Mouse (Mus musculus): ENCODE measurements at regions not wholly inside any gene's neighbourhood (a gene's known extent, or its start where the extent isn't known, plus 50 kb on each side); places are given as distances from the start of the nearest gene placed in this dataset.

DNA sequence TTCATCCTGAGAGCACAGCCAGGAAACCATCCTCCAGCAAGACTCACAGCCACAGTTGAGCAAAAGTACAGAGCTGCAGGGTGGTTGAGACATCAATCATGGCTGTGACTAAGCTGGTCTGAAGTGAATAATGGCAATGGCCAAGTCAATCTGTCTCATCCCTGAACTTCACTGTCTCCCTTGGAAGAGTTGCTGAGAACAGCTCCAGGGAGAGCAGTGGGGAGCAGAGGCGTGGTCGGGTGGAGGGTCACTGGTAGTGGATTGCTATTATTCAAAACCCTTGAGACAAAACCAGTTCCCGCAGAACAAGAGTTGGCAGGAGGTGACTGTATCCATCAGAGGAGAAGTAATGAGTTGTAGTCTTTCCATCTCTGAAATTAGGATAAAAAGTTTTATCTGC is 185.7 kb upstream of the Tmem72 start:
- no peak for DNase-seq

DNA sequence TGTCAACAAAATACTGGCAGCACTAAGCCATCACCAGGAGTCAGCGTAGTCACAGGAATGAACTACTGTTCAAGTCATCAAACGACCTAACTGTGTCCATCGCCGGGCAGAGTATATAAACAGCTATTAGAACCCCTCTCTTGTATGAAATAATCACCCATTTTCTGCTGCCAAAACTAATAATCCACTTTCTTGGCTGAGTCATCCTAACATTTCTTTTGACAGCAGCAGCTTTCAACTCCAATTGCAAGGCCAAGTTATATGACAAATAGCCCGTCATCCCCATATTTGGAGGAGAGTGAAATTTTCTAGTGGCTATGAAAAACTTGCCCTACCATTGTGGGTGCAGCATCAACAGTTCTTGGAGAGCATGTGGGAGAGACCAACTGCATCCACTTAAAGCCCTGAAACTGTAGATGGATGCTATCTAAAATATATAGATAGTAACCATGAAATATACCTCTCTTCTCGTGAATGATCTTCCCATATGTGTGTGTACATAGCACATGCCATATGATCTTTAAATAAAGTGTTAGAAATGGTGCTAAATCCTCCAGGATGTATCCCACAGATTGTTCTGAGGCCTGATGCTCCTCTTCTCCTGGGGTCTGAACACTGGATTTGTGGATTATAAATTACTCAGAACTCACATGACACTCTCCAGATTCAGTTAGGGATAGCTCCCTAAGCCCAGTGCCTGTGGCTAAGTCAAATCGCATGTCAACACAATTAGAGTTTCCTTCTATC is 189.9 kb upstream of the Tmem72 start:
- DNase-seq: no peak

DNA sequence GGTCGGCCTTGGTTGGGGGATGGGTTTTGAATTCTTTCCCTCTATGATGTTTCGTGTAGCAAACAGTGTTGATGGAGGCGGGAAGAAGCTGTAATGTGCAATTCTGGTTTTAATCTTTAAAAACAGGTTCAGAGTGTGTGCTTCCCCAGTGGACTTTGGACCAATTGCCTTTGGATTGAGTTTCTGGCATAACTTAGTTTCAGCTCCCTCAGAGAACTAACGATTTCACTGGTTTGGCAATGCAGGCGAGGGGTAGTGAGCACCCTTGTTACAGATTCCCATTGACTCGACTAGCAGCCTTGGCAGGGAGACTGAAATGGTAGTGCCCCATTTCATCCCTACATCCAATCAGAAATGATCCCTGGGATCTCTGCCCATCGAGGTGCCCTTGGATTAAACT is 193.9 kb upstream of the Tmem72 start:
- DNase-seq: no peak

- DNase-seq: no peak
Measured at GRCm38 (mm10) chr6:116912161-116912560, 195.4 kb upstream of the Tmem72 start.

- no peak for DNase-seq
Measured at GRCm38 (mm10) chr6:116914073-116914472, 197.4 kb upstream of the Tmem72 start.

- no peak for DNase-seq
Measured at GRCm38 (mm10) chr6:116935024-116935423, 218.3 kb upstream of the Tmem72 start.

DNA sequence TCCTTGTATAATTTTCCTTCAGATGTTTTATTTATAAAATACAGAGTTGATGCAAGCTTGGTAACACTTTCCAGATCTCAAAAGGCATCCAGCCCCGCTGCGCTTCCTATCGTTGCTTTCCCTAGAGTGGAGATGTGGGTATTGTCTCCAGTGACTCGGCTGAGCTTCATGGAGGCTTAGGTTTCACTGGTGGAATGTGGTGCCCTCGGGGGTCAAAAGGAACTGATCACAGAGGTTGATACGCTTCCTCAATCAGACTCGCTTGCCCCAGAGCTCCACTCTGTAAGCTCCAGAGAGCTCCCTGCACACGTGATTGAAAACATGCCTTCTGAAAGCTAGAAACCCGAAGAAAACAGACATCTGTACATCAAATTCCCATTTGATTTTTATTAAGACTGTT is 224.9 kb upstream of the Tmem72 start:
- DNase-seq: no peak

DNA sequence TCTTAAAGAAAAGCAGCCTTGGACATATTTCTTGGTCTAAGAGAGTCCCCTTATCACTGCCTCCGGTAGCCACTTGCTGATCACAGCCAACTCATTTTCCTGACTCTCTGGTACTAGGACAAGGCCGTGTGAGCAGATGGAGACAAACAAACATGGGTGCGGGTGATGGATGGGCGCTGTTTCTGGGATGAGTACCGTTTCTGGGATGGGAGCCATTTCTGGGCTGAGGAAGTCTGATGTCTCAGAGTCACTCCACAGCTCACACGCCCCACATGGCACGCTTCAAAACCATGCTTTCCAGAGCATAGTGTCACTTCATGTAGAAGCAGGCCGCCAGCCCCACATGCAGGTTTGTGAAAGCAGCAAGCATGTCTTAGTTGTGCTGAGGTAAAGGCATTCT is 225.6 kb upstream of the Cxcl12 start:
- no peak for DNase-seq

- no peak for DNase-seq
Measured at GRCm38 (mm10) chr6:116946083-116946732, 222.1 kb upstream of the Cxcl12 start.

- no peak for DNase-seq
Measured at GRCm38 (mm10) chr6:116959611-116960010, 208.7 kb upstream of the Cxcl12 start.

DNA sequence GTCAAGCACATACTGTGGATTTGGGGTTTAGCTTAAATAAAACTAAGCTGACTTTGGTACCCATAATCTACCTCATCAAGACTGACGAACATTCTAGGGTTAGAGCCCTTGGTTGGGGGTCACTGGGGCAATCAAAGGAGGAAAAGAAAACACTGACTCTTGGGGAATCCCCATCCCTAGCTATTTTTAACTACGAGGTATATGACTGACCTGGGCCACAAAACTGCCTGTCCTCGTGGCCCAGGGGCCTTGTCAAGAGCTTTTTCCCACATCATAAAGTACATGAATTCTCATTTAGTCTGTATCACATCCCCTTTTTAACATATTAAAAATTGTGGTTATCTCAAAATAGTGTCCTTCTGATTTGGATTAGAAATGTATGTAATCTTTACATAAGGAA is 207.7 kb upstream of the Cxcl12 start:
- no peak for DNase-seq

GRCm38 (mm10) chr6:116966436-116966835 is 201.9 kb upstream of the Cxcl12 start:
- DNase-seq: no peak

DNA sequence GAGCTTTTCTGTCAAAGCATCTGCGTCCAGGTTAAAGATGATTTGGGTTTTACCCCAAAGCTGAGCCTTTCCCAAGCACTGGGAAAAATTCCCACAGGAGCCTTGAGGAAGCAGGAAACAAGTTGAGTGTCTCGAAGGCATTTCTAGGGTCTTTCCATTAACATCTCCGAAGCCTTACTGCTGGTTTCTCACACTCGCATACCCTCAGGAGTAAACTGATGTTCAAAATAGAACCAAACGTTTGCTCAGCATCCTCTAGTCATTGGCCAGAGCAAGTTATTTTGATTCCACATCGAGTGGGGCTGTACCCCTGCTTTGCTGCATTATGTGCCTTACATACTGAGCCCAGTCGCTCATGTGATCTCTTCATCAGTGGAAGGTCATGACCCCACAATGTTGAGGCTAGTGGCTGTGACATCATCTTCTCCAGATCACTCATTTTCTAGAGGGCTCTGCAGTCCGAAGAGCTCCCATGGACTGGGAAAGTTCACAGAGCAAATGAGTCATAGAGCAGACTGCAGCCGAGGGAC is 198.9 kb upstream of the Cxcl12 start:
- no peak for DNase-seq

DNA sequence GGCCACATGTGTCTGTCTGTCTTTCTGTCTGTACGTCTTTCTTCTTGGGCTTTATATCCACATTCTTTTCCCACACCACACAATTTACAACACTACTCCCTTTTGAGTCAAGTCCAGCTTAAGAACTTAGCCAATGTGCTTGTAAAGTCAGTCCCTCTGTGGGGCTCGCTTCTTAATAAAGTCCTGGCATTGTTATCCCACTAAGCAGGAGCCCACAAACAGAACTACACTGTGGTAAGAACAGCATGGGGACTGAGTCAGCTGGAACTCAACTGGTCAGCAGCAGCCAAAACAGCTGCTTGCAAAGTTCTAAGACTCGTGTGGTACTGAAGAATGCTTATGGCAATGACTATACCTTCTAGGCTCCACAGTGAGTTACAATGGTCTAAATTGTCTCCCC is 193.5 kb upstream of the Cxcl12 start:
- no peak for DNase-seq

DNA sequence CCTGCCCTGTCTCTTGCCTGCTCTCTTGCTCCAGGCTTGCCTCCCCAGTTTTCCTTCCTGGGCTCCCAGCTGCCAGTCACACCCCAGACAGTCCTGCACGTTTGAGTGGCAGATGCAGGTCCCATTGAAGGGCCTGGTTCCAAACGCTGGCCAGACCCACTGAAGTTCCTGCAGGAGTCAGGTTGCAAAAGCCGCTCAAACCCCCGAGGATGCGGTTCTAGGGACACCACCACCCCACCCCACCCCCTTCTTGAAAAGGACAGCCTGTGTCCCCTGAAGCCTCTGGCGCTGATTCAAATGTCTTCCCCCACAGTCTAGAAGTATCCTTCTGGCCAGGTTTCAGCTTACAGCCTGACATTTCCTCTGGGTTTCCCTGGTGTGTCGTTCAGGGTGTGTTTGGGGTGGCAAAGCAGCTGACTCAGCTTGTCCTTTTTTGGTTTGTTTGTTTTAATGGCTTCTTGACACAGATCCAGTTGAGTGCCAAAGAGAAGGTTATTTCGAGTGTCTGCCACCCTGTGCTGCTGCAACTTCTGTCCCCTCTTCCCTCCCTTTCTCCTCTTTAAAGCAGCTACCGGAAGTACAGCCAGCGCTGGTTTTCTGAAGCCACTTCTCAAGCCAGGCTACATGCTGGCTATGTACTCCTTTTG is 187.9 kb upstream of the Cxcl12 start:
- no peak for DNase-seq

GRCm38 (mm10) chr6:116985147-116985737 is 183.1 kb upstream of the Cxcl12 start:
- DNase-seq: no peak

- DNase-seq: no peak
Measured at GRCm38 (mm10) chr6:116986266-116987000, 181.9 kb upstream of the Cxcl12 start.

DNA sequence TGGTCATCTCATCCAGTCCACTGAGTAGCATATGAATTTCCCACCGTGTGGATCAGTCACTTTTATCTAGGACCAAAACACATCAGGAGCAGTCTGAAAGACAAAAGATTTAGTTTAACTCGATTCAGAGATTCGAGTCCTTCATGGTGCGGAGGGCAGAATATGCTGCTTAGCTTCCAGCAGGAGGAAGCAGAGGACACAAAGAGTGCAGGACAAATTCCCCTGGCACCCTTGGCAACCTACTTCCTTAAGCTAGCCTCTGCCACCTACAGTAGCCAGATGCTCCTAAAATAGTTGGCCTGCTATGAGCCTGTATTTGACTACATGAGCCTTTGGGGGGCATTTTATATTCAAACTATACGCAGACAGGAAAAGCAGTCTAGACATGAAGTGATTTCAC is 181.1 kb upstream of the Cxcl12 start:
- no peak for DNase-seq

GRCm38 (mm10) chr6:116998948-116999682 is 169.2 kb upstream of the Cxcl12 start:
- DNase-seq: peak; percentile 42

- no peak for DNase-seq
Measured at GRCm38 (mm10) chr6:116999940-117000339, 168.4 kb upstream of the Cxcl12 start.

DNA sequence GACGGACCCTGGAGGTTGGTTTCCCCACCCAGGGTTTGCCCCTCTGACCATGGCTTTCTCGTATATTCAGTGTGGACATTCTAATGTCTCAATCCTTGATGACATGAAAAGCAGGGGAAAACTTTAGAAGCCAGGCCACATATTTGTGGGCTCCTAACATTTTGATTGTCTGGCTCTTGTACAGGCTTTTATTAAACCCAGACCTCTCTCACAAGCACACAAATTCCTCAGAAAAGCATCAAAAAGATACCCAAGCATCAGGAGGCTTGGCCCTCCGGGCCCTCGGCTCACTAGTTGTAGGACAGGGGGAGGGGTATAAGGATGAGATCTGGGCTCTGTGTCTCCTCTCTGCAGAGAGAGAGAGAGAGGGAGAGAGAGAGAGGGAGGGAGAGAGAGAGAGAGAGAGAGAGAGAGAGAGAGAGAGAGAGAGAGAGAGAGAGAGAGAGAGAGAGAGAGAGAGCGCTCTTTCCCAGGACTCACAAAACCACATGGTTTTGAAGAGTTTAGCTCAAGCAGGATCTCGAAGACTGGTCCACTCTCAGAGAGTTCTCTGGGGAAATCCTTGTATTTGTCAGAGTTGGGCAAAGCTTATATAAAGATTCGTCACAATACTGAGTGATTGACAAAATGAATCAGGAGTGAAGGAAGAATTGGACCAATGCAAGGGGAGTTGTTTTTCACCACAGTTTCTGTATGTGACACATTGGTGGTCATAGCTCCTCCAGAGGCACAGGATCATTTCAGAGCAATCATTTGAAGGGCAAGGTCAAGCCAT is 167.2 kb upstream of the Cxcl12 start:
- no peak for DNase-seq

Measured in right cerebral cortex, postnatal 25 days (tissue).